Mouse (Mus musculus) heart, embryonic 12.5 days (tissue): ENCODE measurements around the gene Gtf3c4. TPM values are rescaled to one million over a fixed set of nuclear protein-coding genes. Genes with fewer than 3 reads are reported as not detected.

Source experiments
- ATAC-seq: fragments of 200-750 bp; cut with Nextera tagmentation; 2 replicates; pipeline ENCODE4 v1.8.0; 2017; ENCODE audit warnings: moderate TSS enrichment, moderate library complexity; ENCODE audit not compliant: insufficient number of reproducible peaks, low FRiP score
- H3K27ac ChIP-seq: fragments of 300-500 bp; sonication (generic); 2 replicates; pipeline ENCODE4 v1.5.1; 2016; ENCODE audit warnings: mild to moderate bottlenecking, moderate library complexity; ENCODE audit not compliant: poor library complexity, severe bottlenecking
- H3K27me3 ChIP-seq: fragments of 300-500 bp; sonication (generic); replicated peaks from 2 replicates; pipeline ENCODE4 v1.6.1; 2016; ENCODE audit warnings: mild to moderate bottlenecking, moderate library complexity
- H3K36me3 ChIP-seq: fragments of 300-500 bp; sonication (generic); 2 replicates; pipeline ENCODE4 v1.6.1; 2016; ENCODE audit warnings: mild to moderate bottlenecking, moderate library complexity
- H3K4me1 ChIP-seq: fragments of 300-500 bp; sonication (generic); replicated peaks from 2 replicates; pipeline ENCODE4 v1.6.1; 2016; ENCODE audit warnings: mild to moderate bottlenecking
- H3K4me2 ChIP-seq: fragments of 300-500 bp; sonication (generic); 2 replicates; pipeline ENCODE4 v1.6.1; 2016; ENCODE audit warnings: mild to moderate bottlenecking, moderate library complexity
- H3K4me3 ChIP-seq: fragments of 300-500 bp; sonication (generic); 2 replicates; pipeline ENCODE4 v1.5.1; 2016; ENCODE audit warnings: mild to moderate bottlenecking
- H3K9ac ChIP-seq: fragments of 300-500 bp; sonication (generic); 2 replicates; pipeline ENCODE4 v1.6.1; 2016; ENCODE audit warnings: mild to moderate bottlenecking, moderate library complexity
- H3K9me3 ChIP-seq: fragments of 300-500 bp; sonication (generic); replicated peaks from 2 replicates; pipeline ENCODE4 v1.6.1; 2016; ENCODE audit warnings: mild to moderate bottlenecking, moderate library complexity
- WGBS: fragments of 180-500 bp; shearing (Covaris S2); methylation state at CpG from one replicate; pipeline ENCODE4 v1.1.7; 2016; 5-methylcytosine and 5-hydroxymethylcytosine counted together
- polyA plus RNA-seq: library from polyadenylated mRNA; unstranded; fragments of >200 nt; fragmentation: Nextera tagmentation; extraction: Ambion mirVana; gene quantifications from 2 replicates; pipeline ENCODE4 v1.2.1, GENCODE M21; 2016

Gtf3c4 gene
- polyA plus RNA-seq, 1 experiment from 2014 or later = 14.7 TPM

GRCm38 (mm10) chr2:28798390-28798789 lies 41.8 kb downstream of the Gtf3c4 start:
- Histone ChIP-seq H3K4me1 (peaks cover 21% of the 10 kb centered on the region), H3K27ac (peak overlapping the region; percentile 73), H3K4me2 (no peak overlapping the region), H3K9ac (no peak overlapping the region), H3K4me3 (no peak overlapping the region), H3K36me3 (no peaks in the 10 kb centered on the region), H3K27me3 (no peaks in the 10 kb centered on the region), H3K9me3 (no peaks in the 10 kb centered on the region)
- ATAC-seq = peak; percentile 70
- 28% methylated on average over 3 of the region's 3 CpGs for WGBS

- H3K4me1 ChIP-seq = peaks cover 22% of the 10 kb centered on the region
- no peak overlapping the region for H3K27ac ChIP-seq
- H3K9ac ChIP-seq = no peak overlapping the region
- H3K27me3 ChIP-seq = no peaks in the 10 kb centered on the region
- ATAC-seq = no peak
- H3K4me2 ChIP-seq = no peak overlapping the region
- no peaks in the 10 kb centered on the region for H3K9me3 ChIP-seq
- WGBS = 54% methylated on average over 18 of the region's 18 CpGs
- no peaks in the 10 kb centered on the region for H3K36me3 ChIP-seq
- no peak overlapping the region for H3K4me3 ChIP-seq
Measured at GRCm38 (mm10) chr2:28797490-28798106, 42.6 kb downstream of the Gtf3c4 start.

DNA sequence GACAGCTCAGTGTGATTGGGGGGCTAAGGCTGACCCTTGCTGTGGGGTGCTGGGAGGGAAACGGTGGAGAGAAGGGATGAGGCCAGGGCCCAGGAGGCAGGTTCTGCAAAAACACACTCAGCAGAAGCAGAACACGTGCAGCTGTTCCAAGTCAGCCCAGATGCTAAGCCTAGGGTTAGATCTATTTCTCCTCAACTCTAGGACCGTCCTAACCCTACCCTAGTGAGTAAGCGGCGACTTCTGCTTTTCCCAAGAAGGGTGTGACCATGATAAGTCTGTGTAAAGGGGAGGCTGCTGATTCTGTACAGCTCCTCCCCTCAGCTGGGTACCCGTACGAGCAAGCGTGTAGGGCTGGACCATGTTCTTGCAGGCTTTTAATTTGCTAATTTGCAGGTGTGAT lies 43.9 kb downstream of the Gtf3c4 start:
- WGBS = 59% methylated on average over 8 of the region's 8 CpGs
- H3K4me3 ChIP-seq = no peak overlapping the region
- ATAC-seq = no peak; the same call in 1 of the 2 replicates

GRCm38 (mm10) chr2:28794623-28795022 lies 45.5 kb downstream of the Gtf3c4 start:
- Histone ChIP-seq H3K27me3 (no peaks in the 10 kb centered on the region), H3K4me1 (peaks cover 18% of the 10 kb centered on the region), H3K9me3 (no peaks in the 10 kb centered on the region), H3K4me3 (no peak overlapping the region), H3K36me3 (no peaks in the 10 kb centered on the region), H3K27ac (no peak overlapping the region), H3K4me2 (no peak overlapping the region), H3K9ac (no peak overlapping the region)
- WGBS = 70% methylated on average over 5 of the region's 5 CpGs
- ATAC-seq = no peak

More for the DNA sequence above, 43.9 kb downstream of the Gtf3c4 start:
- no peak overlapping the region for H3K9ac ChIP-seq
- peaks cover 16% of the 10 kb centered on the region for H3K4me1 ChIP-seq
- H3K36me3 ChIP-seq = no peaks in the 10 kb centered on the region
- H3K27me3 ChIP-seq = no peaks in the 10 kb centered on the region
- no peak overlapping the region for H3K27ac ChIP-seq
- no peaks in the 10 kb centered on the region for H3K9me3 ChIP-seq
- H3K4me2 ChIP-seq = no peak overlapping the region

- Histone ChIP-seq H3K9me3 (no peaks in the 10 kb centered on the region), H3K4me2 (peak overlapping the region; percentile 49), H3K27ac (peak overlapping the region; percentile 68), H3K4me3 (no peak overlapping the region), H3K36me3 (no peaks in the 10 kb centered on the region), H3K9ac (0 out of 2 replicates have a peak overlapping the region, but pooled peaks have one; percentile 22), H3K27me3 (no peaks in the 10 kb centered on the region), H3K4me1 (peaks cover 13% of the 10 kb centered on the region; the same call in 1 of the 2 replicates)
- peak; percentile 58; the same call in 1 of the 2 replicates for ATAC-seq
- 21% methylated on average over 6 of the region's 6 CpGs for WGBS
Measured at GRCm38 (mm10) chr2:28792931-28793610, 47.1 kb downstream of the Gtf3c4 start.

DNA sequence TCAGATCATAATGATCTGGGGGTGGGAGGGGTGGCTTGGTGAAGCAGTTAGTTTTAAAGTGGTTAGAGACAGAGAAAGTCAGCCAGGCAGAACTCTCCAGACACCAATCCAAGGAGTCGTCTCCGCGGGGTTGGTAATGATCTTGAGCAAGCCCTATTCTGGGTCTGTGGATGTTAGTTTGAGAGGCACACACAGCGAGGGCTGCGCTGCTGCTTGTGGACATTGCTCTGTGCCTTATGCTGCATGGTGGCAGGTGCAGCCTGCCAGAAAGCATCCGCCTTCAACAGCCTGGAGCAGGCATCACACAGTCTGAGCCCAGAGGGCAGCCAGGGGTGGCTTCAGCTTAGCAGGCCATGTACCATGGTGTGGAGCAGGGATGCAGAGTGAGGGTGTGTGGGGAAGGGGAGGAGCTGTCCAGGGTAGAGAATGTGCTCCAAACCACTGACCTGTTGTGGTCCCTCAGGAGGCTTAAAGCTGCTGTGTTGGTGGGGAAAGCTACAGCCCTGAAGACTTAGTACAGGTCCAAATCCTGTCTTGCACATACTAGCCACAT lies 53.0 kb downstream of the Gtf3c4 start:
- Histone ChIP-seq H3K9ac (no peak overlapping the region), H3K27me3 (no peaks in the 10 kb centered on the region; the same call in 1 of the 2 replicates), H3K9me3 (no peaks in the 10 kb centered on the region), H3K4me3 (no peak overlapping the region), H3K4me1 (0 out of 2 replicates have a peak, but pooled peaks cover 6% of the 10 kb centered on the region), H3K4me2 (no peak overlapping the region), H3K36me3 (no peaks in the 10 kb centered on the region), H3K27ac (no peak overlapping the region)
- peak; percentile 27; the same call in 1 of the 2 replicates for ATAC-seq
- 78% methylated on average over 6 of the region's 6 CpGs for WGBS

- H3K4me3 ChIP-seq = no peak overlapping the region
- 79% methylated on average over 16 of the region's 16 CpGs for WGBS
- H3K27me3 ChIP-seq = no peaks in the 10 kb centered on the region; the same call in 1 of the 2 replicates
- no peaks in the 10 kb centered on the region for H3K9me3 ChIP-seq
- no peak for ATAC-seq
- H3K4me2 ChIP-seq = no peak overlapping the region
- H3K9ac ChIP-seq = no peak overlapping the region
- 0 out of 2 replicates have a peak, but pooled peaks cover 3% of the 10 kb centered on the region for H3K4me1 ChIP-seq
- no peak overlapping the region for H3K27ac ChIP-seq
- no peaks in the 10 kb centered on the region for H3K36me3 ChIP-seq
Measured at GRCm38 (mm10) chr2:28786355-28787066, 53.6 kb downstream of the Gtf3c4 start.

- Histone ChIP-seq H3K4me1 (peaks cover 20% of the 10 kb centered on the region), H3K27ac (no peak overlapping the region), H3K4me3 (no peak overlapping the region), H3K36me3 (no peaks in the 10 kb centered on the region), H3K9ac (no peak overlapping the region), H3K9me3 (no peaks in the 10 kb centered on the region), H3K4me2 (no peak overlapping the region), H3K27me3 (no peaks in the 10 kb centered on the region; the same call in 1 of the 2 replicates)
- 89% methylated on average over 4 of the region's 4 CpGs for WGBS
- no peak for ATAC-seq
Measured at GRCm38 (mm10) chr2:28781310-28781709, 58.9 kb downstream of the Gtf3c4 start.

DNA sequence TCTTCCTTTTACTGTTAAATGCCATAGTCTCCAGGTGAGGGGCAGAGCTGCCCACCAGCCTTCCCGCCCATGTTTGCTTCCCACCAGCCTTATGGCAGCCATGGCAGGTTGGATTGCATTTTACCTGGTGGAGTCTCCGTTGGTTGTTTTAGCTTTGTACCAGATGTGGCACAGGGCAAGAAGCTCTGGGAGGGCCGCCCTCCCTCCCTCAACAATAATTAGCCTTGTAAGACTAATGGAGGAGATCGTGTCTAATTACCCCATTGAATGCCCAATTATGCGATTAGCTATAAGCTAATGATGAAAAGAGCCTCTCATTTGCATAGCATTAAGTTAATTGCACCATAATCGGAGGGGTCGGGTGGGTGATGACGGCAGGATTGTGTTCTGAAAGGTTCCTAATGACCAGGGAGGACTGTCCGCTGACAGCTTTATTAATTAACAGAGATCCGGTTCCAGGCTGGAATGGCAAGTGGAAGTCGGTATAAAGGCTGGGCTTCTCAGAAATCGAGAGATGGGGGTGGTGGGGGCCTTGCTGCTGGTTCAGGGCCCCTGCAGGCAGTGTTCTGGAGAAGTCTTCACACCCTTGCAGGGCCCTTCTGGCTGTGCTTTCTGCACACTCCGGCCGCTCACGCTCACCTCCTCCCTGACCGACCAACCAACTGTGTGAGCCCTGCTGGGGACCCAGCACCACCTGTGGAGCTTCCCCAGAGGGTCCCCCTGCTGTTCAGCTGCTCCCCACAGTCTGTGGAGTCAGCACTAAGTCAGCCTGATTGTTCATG lies 60.0 kb downstream of the Gtf3c4 start:
- WGBS = 68% methylated on average over 16 of the region's 16 CpGs
- no peaks in the 10 kb centered on the region for H3K9me3 ChIP-seq
- no peak overlapping the region for H3K27ac ChIP-seq
- H3K4me1 ChIP-seq = peaks cover 26% of the 10 kb centered on the region
- no peak overlapping the region for H3K4me2 ChIP-seq
- no peaks in the 10 kb centered on the region for H3K36me3 ChIP-seq
- ATAC-seq = no peak
- H3K27me3 ChIP-seq = no peaks in the 10 kb centered on the region; the same call in 1 of the 2 replicates
- H3K9ac ChIP-seq = no peak overlapping the region
- no peak overlapping the region for H3K4me3 ChIP-seq

- H3K9me3 ChIP-seq = no peaks in the 10 kb centered on the region
- H3K4me1 ChIP-seq = peaks cover 27% of the 10 kb centered on the region
- H3K27ac ChIP-seq = no peak overlapping the region
- no peak overlapping the region for H3K4me3 ChIP-seq
- no peak overlapping the region for H3K4me2 ChIP-seq
- H3K36me3 ChIP-seq = no peaks in the 10 kb centered on the region
- WGBS = 50% methylated on average over 2 of the region's 2 CpGs
- no peak for ATAC-seq
- no peak overlapping the region for H3K9ac ChIP-seq
- no peaks in the 10 kb centered on the region for H3K27me3 ChIP-seq
Measured at GRCm38 (mm10) chr2:28776728-28777127, 63.4 kb downstream of the Gtf3c4 start.
